Mouse (Mus musculus) heart, adult 11 months (tissue): Measurements from ENCODE around the gene Lrrc34.
A peak's percentile ranks its signal among the peaks of the same experiment; 100 is the strongest.

Experiments
- DNase-seq: peaks from one replicate; pipeline ENCODE4 v3.0.0; 2022

The Lrrc34 gene

GRCm38 (mm10) chr3:30599711-30600545, 47.7 kb downstream of the Lrrc34 start, which contains the start of gene Actrt3:
Gene Actrt3 (minus strand): TSS chr3:30599939.
- DNase-seq, result peak; percentile 92

GRCm38 (mm10) chr3:30597271-30597670, 50.4 kb downstream of the Lrrc34 start:
- DNase-seq, result peak; percentile 55

GRCm38 (mm10) chr3:30595111-30595832, 52.4 kb downstream of the Lrrc34 start:
- DNase-seq, result peak; percentile 96

GRCm38 (mm10) chr3:30593719-30594485, 53.8 kb downstream of the Lrrc34 start:
- peak; percentile 83 for DNase-seq

- no peak for DNase-seq
Observed at GRCm38 (mm10) chr3:30592418-30592853, 55.2 kb downstream of the Lrrc34 start.

GRCm38 (mm10) chr3:30588865-30589264, 58.8 kb downstream of the Lrrc34 start:
- peak; percentile 29 for DNase-seq
